Mouse (Mus musculus) G1E (cell line): ENCODE results near the gene Chaf1a.

Source experiments
- CTCF ChIP-seq: IDR thresholded peaks from 2 replicates; pipeline ENCODE4 v1.5.1; 2012; ENCODE audit warnings: low read depth, low read length, inconsistent platforms, mixed read lengths
- GATA1 ChIP-seq: IDR thresholded peaks from 2 replicates; pipeline ENCODE4 v1.6.1; 2012; ENCODE audit warnings: borderline replicate concordance, low read length, inconsistent platforms, mixed read lengths
- GATA2 ChIP-seq: IDR thresholded peaks from 2 replicates; pipeline ENCODE4 v1.6.1; 2012; ENCODE audit warnings: low read depth, low read length, inconsistent platforms, borderline replicate concordance
- POLR2AphosphoS5 ChIP-seq: IDR thresholded peaks from 2 replicates; pipeline ENCODE4 v1.6.1; 2012; ENCODE audit warnings: low read depth, low read length, inconsistent platforms; ENCODE audit not compliant: insufficient replicate concordance
- TAL1 ChIP-seq: conservative IDR thresholded peaks from 2 replicates; pipeline ENCODE4 v1.6.1; 2012; ENCODE audit warnings: low read depth, low read length, inconsistent platforms, mixed read lengths

DNA sequence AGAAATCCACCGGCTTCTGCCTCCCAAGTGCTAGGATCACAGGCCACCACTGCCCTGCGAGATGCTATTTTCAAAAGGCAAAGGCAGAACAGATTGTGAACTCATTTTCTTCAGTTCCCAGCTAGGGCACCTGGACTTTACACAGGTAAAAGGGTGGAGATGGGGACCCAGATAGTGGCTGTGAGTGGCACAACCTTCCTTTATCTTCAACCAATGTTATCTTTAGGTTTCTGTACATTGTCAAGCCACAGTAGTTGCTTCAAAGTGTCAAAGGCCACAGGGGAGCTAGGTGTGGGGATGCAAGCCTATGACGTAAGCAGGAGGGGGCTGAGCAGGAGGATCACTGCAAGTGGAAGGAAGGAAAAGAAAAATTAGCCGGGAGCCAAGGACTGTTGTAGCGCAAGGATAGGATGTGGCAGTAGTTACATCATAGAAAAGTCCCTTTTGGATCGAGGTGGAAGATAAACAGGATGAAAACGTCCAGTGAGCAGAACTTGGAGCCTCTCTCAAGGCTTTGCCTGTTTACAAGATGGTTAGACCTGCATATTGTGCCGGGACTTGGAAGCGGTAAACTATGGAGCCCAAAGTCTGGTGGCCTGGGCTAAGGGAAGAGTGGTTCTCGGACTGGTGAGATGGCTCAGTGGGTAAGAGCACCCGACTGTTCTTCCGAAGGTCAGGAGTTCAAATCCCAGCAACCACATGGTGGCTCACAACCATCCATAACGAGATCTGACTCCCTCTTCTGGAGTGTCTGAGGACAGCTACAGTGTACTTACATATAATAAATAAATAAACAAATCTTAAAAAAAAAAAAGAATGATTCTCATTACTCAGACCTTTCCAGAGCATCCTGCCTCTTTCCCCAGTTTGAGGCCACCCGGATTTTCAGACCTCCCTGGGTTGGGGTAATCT lies 32.5 kb upstream of the Chaf1a start:
- TF ChIP-seq CTCF (no peak), TAL1 (no peak), GATA2 (no peak), GATA1 (no peak), POLR2AphosphoS5 (no peak)
